Mouse (Mus musculus): ENCODE measurements around the gene Tmem156.
"Not testable (repeated sequence)": the region's sequence is repeated elsewhere in the genome, so short reads cannot be mapped to it uniquely, and the experiment has no call there.

Gene Tmem156

GRCm38 (mm10) chr5:65091921-65092320 is at the start of gene Tmem156:
Gene Tmem156, minus strand, starts transcription at chr5:65092132.
- DNase-seq (ENCODE audit: low read depth, low spot score), result no peak

- no peak for DNase-seq (ENCODE audit: low read depth, low spot score)
These were observed 49.3 kb upstream of the Tmem156 start for GRCm38 (mm10) chr5:65141242-65141641.

GRCm38 (mm10) chr5:65137073-65137472 is 45.1 kb upstream of the Tmem156 start:
- no peak for DNase-seq (ENCODE audit: low read depth, low spot score)

- no peak for DNase-seq (ENCODE audit: low read depth, low spot score)
These were observed 44.2 kb upstream of the Tmem156 start for GRCm38 (mm10) chr5:65136159-65136558.

- no peak for DNase-seq (ENCODE audit: low read depth, low spot score)
These were observed 39.4 kb upstream of the Tmem156 start for GRCm38 (mm10) chr5:65131211-65131879.

- no peak for DNase-seq (ENCODE audit: low read depth, low spot score)
These were observed 38.7 kb upstream of the Tmem156 start for GRCm38 (mm10) chr5:65130528-65131210.

GRCm38 (mm10) chr5:65128481-65128880 is 36.5 kb upstream of the Tmem156 start:
- DNase-seq (ENCODE audit: low read depth, low spot score), result peak; percentile 53

- DNase-seq (ENCODE audit: low read depth, low spot score), result no peak
These were observed 34.2 kb upstream of the Tmem156 start for GRCm38 (mm10) chr5:65126137-65126536.

GRCm38 (mm10) chr5:65122616-65123015 is 30.7 kb upstream of the Tmem156 start:
- DNase-seq (ENCODE audit: low read depth, low spot score), result no peak

GRCm38 (mm10) chr5:65119918-65120317 is 28.0 kb upstream of the Tmem156 start:
- DNase-seq (ENCODE audit: low read depth, low spot score), result no peak

GRCm38 (mm10) chr5:65119495-65119894 is 27.6 kb upstream of the Tmem156 start:
- no peak for DNase-seq (ENCODE audit: low read depth, low spot score)

GRCm38 (mm10) chr5:65116789-65117188 is 24.9 kb upstream of the Tmem156 start:
- no peak for DNase-seq (ENCODE audit: low read depth, low spot score)

GRCm38 (mm10) chr5:65113323-65113722 is 21.4 kb upstream of the Tmem156 start:
- DNase-seq (ENCODE audit: low read depth, low spot score), result no peak

- not testable (repeated sequence) for DNase-seq (ENCODE audit: low read depth, low spot score)
These were observed 20.3 kb upstream of the Tmem156 start for GRCm38 (mm10) chr5:65112225-65112624.

GRCm38 (mm10) chr5:65107773-65108432 is 16.0 kb upstream of the Tmem156 start:
- DNase-seq (ENCODE audit: low read depth, low spot score), result peak; percentile 53

GRCm38 (mm10) chr5:65106876-65107772 is 15.2 kb upstream of the Tmem156 start, which contains the start of gene Klhl5:
Gene Klhl5, plus strand, starts transcription at chr5:65107539.
- peak; percentile 82 for DNase-seq (ENCODE audit: low read depth, low spot score)

GRCm38 (mm10) chr5:65102641-65103042 is 10.7 kb upstream of the Tmem156 start:
- DNase-seq (ENCODE audit: low read depth, low spot score), result no peak

GRCm38 (mm10) chr5:65102026-65102640 is 10.2 kb upstream of the Tmem156 start:
- DNase-seq (ENCODE audit: low read depth, low spot score), result no peak

- DNase-seq (ENCODE audit: low read depth, low spot score), result no peak
These were observed 9.7 kb upstream of the Tmem156 start for GRCm38 (mm10) chr5:65101621-65102020.

GRCm38 (mm10) chr5:65101209-65101608 is 9.3 kb upstream of the Tmem156 start:
- no peak for DNase-seq (ENCODE audit: low read depth, low spot score)

GRCm38 (mm10) chr5:65100002-65100401 is 8.1 kb upstream of the Tmem156 start:
- DNase-seq (ENCODE audit: low read depth, low spot score), result no peak

All from 3T3-L1 (cell line).